Mouse (Mus musculus) stomach, embryonic 15.5 days (tissue): Measurements from ENCODE around the gene Igf2bp3. TPM values are rescaled to one million over a fixed set of nuclear protein-coding genes. Genes with fewer than 3 reads are reported as not detected.

Experiments
- ATAC-seq: fragments of 200-750 bp; cut with Nextera tagmentation; 2 replicates; pipeline ENCODE4 v1.8.0; 2017; ENCODE audit warnings: low read depth, moderate number of reproducible peaks, moderate TSS enrichment; ENCODE audit not compliant: insufficient read depth, low FRiP score
- H3K27ac ChIP-seq: fragments of 300-500 bp; sonication (generic); 2 replicates; pipeline ENCODE4 v1.5.1; 2015; ENCODE audit warnings: mild to moderate bottlenecking, inconsistent platforms
- H3K27me3 ChIP-seq: fragments of 300-500 bp; sonication (generic); replicated peaks from 2 replicates; pipeline ENCODE4 v1.6.1; 2015; ENCODE audit warnings: inconsistent platforms
- H3K36me3 ChIP-seq: fragments of 300-500 bp; sonication (generic); 2 replicates; pipeline ENCODE4 v1.6.1; 2015; ENCODE audit warnings: inconsistent platforms
- H3K4me1 ChIP-seq: fragments of 300-500 bp; sonication (generic); 2 replicates; pipeline ENCODE4 v1.6.1; 2015; ENCODE audit warnings: inconsistent platforms
- H3K4me2 ChIP-seq: fragments of 300-500 bp; sonication (generic); 2 replicates; pipeline ENCODE4 v1.6.1; 2015; ENCODE audit warnings: mild to moderate bottlenecking, inconsistent platforms
- H3K4me3 ChIP-seq: fragments of 300-500 bp; sonication (generic); replicated peaks from 2 replicates; pipeline ENCODE4 v1.5.1; 2015; ENCODE audit warnings: inconsistent platforms
- H3K9ac ChIP-seq: fragments of 300-500 bp; sonication (generic); 2 replicates; pipeline ENCODE4 v1.6.1; 2015; ENCODE audit warnings: inconsistent platforms
- H3K9me3 ChIP-seq: fragments of 300-500 bp; sonication (generic); 2 replicates; pipeline ENCODE4 v1.6.1; 2016; ENCODE audit warnings: inconsistent platforms
- WGBS: fragments of 180-500 bp; shearing (Covaris S2); methylation state at CpG from one replicate; pipeline ENCODE4 v1.1.7; 2015; 5-methylcytosine and 5-hydroxymethylcytosine counted together
- polyA plus RNA-seq: library from polyadenylated mRNA; unstranded; fragments of >200 nt; fragmentation: Nextera tagmentation; extraction: Ambion mirVana; gene quantifications from 2 replicates; pipeline ENCODE4 v1.2.1, GENCODE M21; 2015

Igf2bp3 gene
- polyA plus RNA-seq, 1 experiment from 2014 or later: 64.3 TPM

- no peak overlapping the region for H3K9ac ChIP-seq
- 69% methylated on average over 4 of the region's 4 CpGs for WGBS
- ATAC-seq: no peak
- H3K36me3 ChIP-seq: no peaks in the 10 kb centered on the region
- H3K27ac ChIP-seq: no peak overlapping the region
- 0 out of 2 replicates have a peak, but pooled peaks cover 3% of the 10 kb centered on the region for H3K4me1 ChIP-seq
- H3K4me2 ChIP-seq: no peak overlapping the region
- no peaks in the 10 kb centered on the region for H3K27me3 ChIP-seq
- no peaks in the 10 kb centered on the region for H3K9me3 ChIP-seq
- no peak overlapping the region for H3K4me3 ChIP-seq
Measured at GRCm38 (mm10) chr6:49167406-49167805, 47.4 kb downstream of the Igf2bp3 start.

GRCm38 (mm10) chr6:49166318-49166717 lies 48.4 kb downstream of the Igf2bp3 start:
- Histone ChIP-seq H3K4me1 (0 out of 2 replicates have a peak, but pooled peaks cover 3% of the 10 kb centered on the region), H3K9ac (no peak overlapping the region), H3K27ac (no peak overlapping the region), H3K9me3 (no peaks in the 10 kb centered on the region), H3K27me3 (no peaks in the 10 kb centered on the region), H3K36me3 (no peaks in the 10 kb centered on the region), H3K4me2 (no peak overlapping the region), H3K4me3 (no peak overlapping the region)
- WGBS: 79% methylated on average over 8 of the region's 8 CpGs
- no peak for ATAC-seq

- Histone ChIP-seq H3K9ac (no peak overlapping the region), H3K27ac (no peak overlapping the region), H3K9me3 (no peaks in the 10 kb centered on the region), H3K4me3 (no peak overlapping the region), H3K27me3 (no peaks in the 10 kb centered on the region), H3K36me3 (no peaks in the 10 kb centered on the region), H3K4me2 (no peak overlapping the region), H3K4me1 (0 out of 2 replicates have a peak, but pooled peaks cover 3% of the 10 kb centered on the region)
- 91% methylated on average over 6 of the region's 6 CpGs for WGBS
- ATAC-seq: no peak
Measured at GRCm38 (mm10) chr6:49165855-49166254, 48.9 kb downstream of the Igf2bp3 start.

GRCm38 (mm10) chr6:49165101-49165500 lies 49.7 kb downstream of the Igf2bp3 start:
- Histone ChIP-seq H3K27me3 (no peaks in the 10 kb centered on the region), H3K9ac (no peak overlapping the region), H3K4me2 (no peak overlapping the region), H3K4me3 (no peak overlapping the region), H3K36me3 (no peaks in the 10 kb centered on the region), H3K9me3 (no peaks in the 10 kb centered on the region), H3K27ac (no peak overlapping the region), H3K4me1 (no peaks in the 10 kb centered on the region)
- 56% methylated on average over 6 of the region's 6 CpGs for WGBS
- ATAC-seq: no peak; the same call in 1 of the 2 replicates

- Histone ChIP-seq H3K9ac (no peak overlapping the region), H3K9me3 (no peaks in the 10 kb centered on the region), H3K4me2 (no peak overlapping the region), H3K4me1 (no peaks in the 10 kb centered on the region), H3K4me3 (no peak overlapping the region), H3K27me3 (no peaks in the 10 kb centered on the region), H3K27ac (no peak overlapping the region), H3K36me3 (no peaks in the 10 kb centered on the region)
- WGBS: 71% methylated on average over 11 of the region's 11 CpGs
- ATAC-seq: no peak
Measured at GRCm38 (mm10) chr6:49164701-49165100, 50.1 kb downstream of the Igf2bp3 start.

- H3K4me1 ChIP-seq: 0 out of 2 replicates have a peak, but pooled peaks cover 2% of the 10 kb centered on the region
- no peak overlapping the region for H3K27ac ChIP-seq
- no peaks in the 10 kb centered on the region for H3K9me3 ChIP-seq
- WGBS: 68% methylated on average over 2 of the region's 2 CpGs
- H3K4me2 ChIP-seq: no peak overlapping the region
- no peaks in the 10 kb centered on the region for H3K27me3 ChIP-seq
- ATAC-seq: no peak
- H3K36me3 ChIP-seq: no peaks in the 10 kb centered on the region
- no peak overlapping the region for H3K9ac ChIP-seq
- no peak overlapping the region for H3K4me3 ChIP-seq
Measured at GRCm38 (mm10) chr6:49159971-49160370, 54.8 kb downstream of the Igf2bp3 start.

GRCm38 (mm10) chr6:49156826-49157175 lies 58.0 kb downstream of the Igf2bp3 start:
- no peaks in the 10 kb centered on the region for H3K27me3 ChIP-seq
- no peak for ATAC-seq

GRCm38 (mm10) chr6:49156170-49156825 lies 58.5 kb downstream of the Igf2bp3 start:
- ATAC-seq: no peak
- no peak overlapping the region for H3K4me3 ChIP-seq
- H3K36me3 ChIP-seq: no peaks in the 10 kb centered on the region
- WGBS: 87% methylated on average over 5 of the region's 5 CpGs
- H3K9ac ChIP-seq: no peak overlapping the region
- H3K4me1 ChIP-seq: 0 out of 2 replicates have a peak, but pooled peaks cover 7% of the 10 kb centered on the region
- H3K9me3 ChIP-seq: no peaks in the 10 kb centered on the region
- H3K4me2 ChIP-seq: no peak overlapping the region
- H3K27ac ChIP-seq: no peak overlapping the region
- no peaks in the 10 kb centered on the region for H3K27me3 ChIP-seq

More at GRCm38 (mm10) chr6:49156826-49157175, 58.0 kb downstream of the Igf2bp3 start:
- H3K27ac ChIP-seq: no peak overlapping the region
- no peak overlapping the region for H3K4me3 ChIP-seq
- no peak overlapping the region for H3K4me2 ChIP-seq
- H3K4me1 ChIP-seq: 0 out of 2 replicates have a peak, but pooled peaks cover 2% of the 10 kb centered on the region
- no peaks in the 10 kb centered on the region for H3K9me3 ChIP-seq
- 87% methylated on average over 3 of the region's 3 CpGs for WGBS
- H3K36me3 ChIP-seq: no peaks in the 10 kb centered on the region
- H3K9ac ChIP-seq: no peak overlapping the region

- 79% methylated on average over 4 of the region's 4 CpGs for WGBS
- H3K9me3 ChIP-seq: no peaks in the 10 kb centered on the region
- no peak overlapping the region for H3K9ac ChIP-seq
- ATAC-seq: no peak
- H3K36me3 ChIP-seq: no peaks in the 10 kb centered on the region
- 0 out of 2 replicates have a peak, but pooled peaks cover 26% of the 10 kb centered on the region for H3K4me1 ChIP-seq
- H3K27ac ChIP-seq: peak overlapping the region; percentile 88
- H3K4me3 ChIP-seq: no peak overlapping the region
- H3K4me2 ChIP-seq: no peak overlapping the region
- no peaks in the 10 kb centered on the region for H3K27me3 ChIP-seq
Measured at GRCm38 (mm10) chr6:49151465-49151864, 63.3 kb downstream of the Igf2bp3 start.

- no peak for ATAC-seq
- 0 out of 2 replicates have a peak overlapping the region, but pooled peaks have one; percentile 3 for H3K4me2 ChIP-seq
- no peaks in the 10 kb centered on the region for H3K27me3 ChIP-seq
- no peaks in the 10 kb centered on the region for H3K9me3 ChIP-seq
- no peak overlapping the region for H3K9ac ChIP-seq
- 64% methylated on average over 9 of the region's 9 CpGs for WGBS
- H3K4me1 ChIP-seq: 0 out of 2 replicates have a peak, but pooled peaks cover 29% of the 10 kb centered on the region
- H3K4me3 ChIP-seq: no peak overlapping the region
- no peaks in the 10 kb centered on the region for H3K36me3 ChIP-seq
- peak overlapping the region; percentile 88 for H3K27ac ChIP-seq
Measured at GRCm38 (mm10) chr6:49150349-49151229, 64.2 kb downstream of the Igf2bp3 start.

GRCm38 (mm10) chr6:49149202-49149930 lies 65.4 kb downstream of the Igf2bp3 start:
- peak; percentile 15; the same call in 1 of the 2 replicates for ATAC-seq
- Histone ChIP-seq H3K36me3 (no peaks in the 10 kb centered on the region), H3K27ac (peak overlapping the region; percentile 88), H3K9ac (no peak overlapping the region), H3K9me3 (no peaks in the 10 kb centered on the region), H3K4me1 (0 out of 2 replicates have a peak, but pooled peaks cover 29% of the 10 kb centered on the region), H3K4me3 (no peak overlapping the region), H3K27me3 (no peaks in the 10 kb centered on the region), H3K4me2 (no peak overlapping the region)
- 63% methylated on average over 5 of the region's 5 CpGs for WGBS
